Mouse (Mus musculus): ENCODE results near the gene Bcl7c. TPM values are rescaled to one million over a fixed set of nuclear protein-coding genes. Genes with fewer than 3 reads are reported as not detected.
"Not testable (repeated sequence)": the region's sequence is repeated elsewhere in the genome, so short reads cannot be mapped to it uniquely, and the experiment has no call there.

Gene Bcl7c
- polyA plus RNA-seq, 1 experiment from 2014 or later, result 52.2 TPM

- no peak for DNase-seq (ENCODE audit: low spot score, missing footprints)
- Histone ChIP-seq H3K36me3 (ENCODE audit: control insufficient read depth, insufficient read depth, low read length) (no peaks in the 10 kb centered on the region; the same call in 1 of the 2 replicates), H3K9me3 (ENCODE audit: control insufficient read depth, low read length) (no peaks in the 10 kb centered on the region), H3K27me3 (ENCODE audit: control insufficient read depth, insufficient read depth, low read length) (no peaks in the 10 kb centered on the region), H3K9ac (ENCODE audit: low read length) (peak overlapping the region; percentile 85), H3K4me1 (ENCODE audit: control insufficient read depth, insufficient read depth, low read length) (peaks cover 19% of the 10 kb centered on the region), H3K27ac (ENCODE audit: low read depth, low read length) (peak overlapping the region; percentile 93), H3K4me3 (ENCODE audit: low read depth, low read length) (peak overlapping the region; percentile 74), H3K4me2 (peak overlapping the region; percentile 59)
- ATAC-seq (ENCODE audit: low FRiP score), result no peak; the same call in 1 of the 2 replicates
- 0% methylated on average over 5 of the region's 5 CpGs for WGBS
Measured at GRCm38 (mm10) chr7:127707957-127708206, 851 bp downstream of the Bcl7c start.

GRCm38 (mm10) chr7:127707045-127707956, 1.4 kb downstream of the Bcl7c start:
- WGBS, result 29% methylated on average over 22 of the region's 22 CpGs
- H3K36me3 ChIP-seq (ENCODE audit: control insufficient read depth, insufficient read depth, low read length), result no peaks in the 10 kb centered on the region; the same call in 1 of the 2 replicates
- no peaks in the 10 kb centered on the region for H3K9me3 ChIP-seq (ENCODE audit: control insufficient read depth, low read length)
- H3K4me1 ChIP-seq (ENCODE audit: control insufficient read depth, insufficient read depth, low read length), result peaks cover 15% of the 10 kb centered on the region
- peak; percentile 6; the same call in 1 of the 2 replicates for ATAC-seq (ENCODE audit: low FRiP score)
- DNase-seq (ENCODE audit: low spot score, missing footprints), result no peak
- H3K27ac ChIP-seq (ENCODE audit: low read depth, low read length), result peak overlapping the region; percentile 93
- H3K4me2 ChIP-seq, result peak overlapping the region; percentile 59
- H3K27me3 ChIP-seq (ENCODE audit: control insufficient read depth, insufficient read depth, low read length), result no peaks in the 10 kb centered on the region
- H3K4me3 ChIP-seq (ENCODE audit: low read depth, low read length), result peak overlapping the region; percentile 74
- peak overlapping the region; percentile 85 for H3K9ac ChIP-seq (ENCODE audit: low read length)

GRCm38 (mm10) chr7:127705706-127706105, 3.0 kb downstream of the Bcl7c start:
- ATAC-seq (ENCODE audit: low FRiP score), result no peak
- WGBS, result 86% methylated on average over 4 of the region's 4 CpGs
- H3K27ac ChIP-seq (ENCODE audit: low read depth, low read length), result no peak overlapping the region
- no peaks in the 10 kb centered on the region for H3K9me3 ChIP-seq (ENCODE audit: control insufficient read depth, low read length)
- H3K4me2 ChIP-seq, result no peak overlapping the region
- H3K4me3 ChIP-seq (ENCODE audit: low read depth, low read length), result no peak overlapping the region
- DNase-seq (ENCODE audit: low spot score, missing footprints), result no peak
- no peaks in the 10 kb centered on the region; the same call in 1 of the 2 replicates for H3K36me3 ChIP-seq (ENCODE audit: control insufficient read depth, insufficient read depth, low read length)
- no peaks in the 10 kb centered on the region for H3K27me3 ChIP-seq (ENCODE audit: control insufficient read depth, insufficient read depth, low read length)
- H3K9ac ChIP-seq (ENCODE audit: low read length), result no peak overlapping the region
- peaks cover 12% of the 10 kb centered on the region for H3K4me1 ChIP-seq (ENCODE audit: control insufficient read depth, insufficient read depth, low read length)

GRCm38 (mm10) chr7:127704598-127704997, 4.1 kb downstream of the Bcl7c start:
- no peaks in the 10 kb centered on the region for H3K9me3 ChIP-seq (ENCODE audit: control insufficient read depth, low read length)
- H3K27me3 ChIP-seq (ENCODE audit: control insufficient read depth, insufficient read depth, low read length), result no peaks in the 10 kb centered on the region
- H3K27ac ChIP-seq (ENCODE audit: low read depth, low read length), result no peak overlapping the region
- no peak overlapping the region for H3K4me2 ChIP-seq
- WGBS, result 78% methylated on average over 6 of the region's 6 CpGs
- no peaks in the 10 kb centered on the region; the same call in 1 of the 2 replicates for H3K36me3 ChIP-seq (ENCODE audit: control insufficient read depth, insufficient read depth, low read length)
- peaks cover 12% of the 10 kb centered on the region for H3K4me1 ChIP-seq (ENCODE audit: control insufficient read depth, insufficient read depth, low read length)
- no peak overlapping the region for H3K9ac ChIP-seq (ENCODE audit: low read length)
- ATAC-seq (ENCODE audit: low FRiP score) (no peak), DNase-seq (ENCODE audit: low spot score, missing footprints) (no peak)
- H3K4me3 ChIP-seq (ENCODE audit: low read depth, low read length), result no peak overlapping the region

GRCm38 (mm10) chr7:127703561-127704178, 5.1 kb downstream of the Bcl7c start:
- no peaks in the 10 kb centered on the region; the same call in 1 of the 2 replicates for H3K36me3 ChIP-seq (ENCODE audit: control insufficient read depth, insufficient read depth, low read length)
- peaks cover 12% of the 10 kb centered on the region for H3K4me1 ChIP-seq (ENCODE audit: control insufficient read depth, insufficient read depth, low read length)
- no peak overlapping the region for H3K9ac ChIP-seq (ENCODE audit: low read length)
- H3K27ac ChIP-seq (ENCODE audit: low read depth, low read length), result no peak overlapping the region
- 92% methylated on average over 8 of the region's 8 CpGs for WGBS
- DNase-seq (ENCODE audit: low spot score, missing footprints) (no peak), ATAC-seq (ENCODE audit: low FRiP score) (no peak)
- no peak overlapping the region for H3K4me3 ChIP-seq (ENCODE audit: low read depth, low read length)
- H3K9me3 ChIP-seq (ENCODE audit: control insufficient read depth, low read length), result no peaks in the 10 kb centered on the region
- no peaks in the 10 kb centered on the region for H3K27me3 ChIP-seq (ENCODE audit: control insufficient read depth, insufficient read depth, low read length)
- no peak overlapping the region for H3K4me2 ChIP-seq

GRCm38 (mm10) chr7:127700712-127701331, 7.9 kb downstream of the Bcl7c start:
- Histone ChIP-seq H3K27ac (ENCODE audit: low read depth, low read length) (no peak overlapping the region), H3K4me3 (ENCODE audit: low read depth, low read length) (no peak overlapping the region), H3K36me3 (ENCODE audit: control insufficient read depth, insufficient read depth, low read length) (no peaks in the 10 kb centered on the region; the same call in 1 of the 2 replicates), H3K9me3 (ENCODE audit: control insufficient read depth, low read length) (no peaks in the 10 kb centered on the region), H3K4me2 (no peak overlapping the region), H3K4me1 (ENCODE audit: control insufficient read depth, insufficient read depth, low read length) (no peaks in the 10 kb centered on the region), H3K9ac (ENCODE audit: low read length) (no peak overlapping the region), H3K27me3 (ENCODE audit: control insufficient read depth, insufficient read depth, low read length) (no peaks in the 10 kb centered on the region)
- no peak for DNase-seq (ENCODE audit: low spot score, missing footprints)
- ATAC-seq (ENCODE audit: low FRiP score), result no peak
- WGBS, result 89% methylated on average over 3 of the region's 3 CpGs

- Histone ChIP-seq H3K4me3 (ENCODE audit: low read depth, low read length) (no peak overlapping the region), H3K36me3 (ENCODE audit: control insufficient read depth, insufficient read depth, low read length) (no peaks in the 10 kb centered on the region), H3K4me1 (ENCODE audit: control insufficient read depth, insufficient read depth, low read length) (no peaks in the 10 kb centered on the region), H3K27me3 (ENCODE audit: control insufficient read depth, insufficient read depth, low read length) (no peaks in the 10 kb centered on the region), H3K4me2 (no peak overlapping the region), H3K9me3 (ENCODE audit: control insufficient read depth, low read length) (no peaks in the 10 kb centered on the region), H3K27ac (ENCODE audit: low read depth, low read length) (no peak overlapping the region), H3K9ac (ENCODE audit: low read length) (no peak overlapping the region)
- WGBS, result 88% methylated on average over 6 of the region's 6 CpGs
- ATAC-seq (ENCODE audit: low FRiP score) (no peak), DNase-seq (ENCODE audit: low spot score, missing footprints) (no peak)
Measured at GRCm38 (mm10) chr7:127698986-127699385, 9.7 kb downstream of the Bcl7c start.

- H3K4me2 ChIP-seq; H3K27me3 ChIP-seq (ENCODE audit: control insufficient read depth, insufficient read depth, low read length); H3K4me3 ChIP-seq (ENCODE audit: low read depth, low read length); H3K27ac ChIP-seq (ENCODE audit: low read depth, low read length); ATAC-seq (ENCODE audit: low FRiP score); H3K4me1 ChIP-seq (ENCODE audit: control insufficient read depth, insufficient read depth, low read length); H3K36me3 ChIP-seq (ENCODE audit: control insufficient read depth, insufficient read depth, low read length); H3K9ac ChIP-seq (ENCODE audit: low read length); DNase-seq (ENCODE audit: low spot score, missing footprints); H3K9me3 ChIP-seq (ENCODE audit: control insufficient read depth, low read length): not testable (repeated sequence)
- WGBS, result 88% methylated on average over 7 of the region's 7 CpGs
Measured at GRCm38 (mm10) chr7:127693730-127694129, 15.0 kb downstream of the Bcl7c start.

- DNase-seq (ENCODE audit: low spot score, missing footprints), result no peak
- Histone ChIP-seq H3K27me3 (ENCODE audit: control insufficient read depth, insufficient read depth, low read length) (no peaks in the 10 kb centered on the region), H3K4me2 (no peak overlapping the region), H3K36me3 (ENCODE audit: control insufficient read depth, insufficient read depth, low read length) (no peaks in the 10 kb centered on the region), H3K27ac (ENCODE audit: low read depth, low read length) (no peak overlapping the region), H3K4me3 (ENCODE audit: low read depth, low read length) (no peak overlapping the region), H3K4me1 (ENCODE audit: control insufficient read depth, insufficient read depth, low read length) (peaks cover 6% of the 10 kb centered on the region), H3K9ac (ENCODE audit: low read length) (no peak overlapping the region), H3K9me3 (ENCODE audit: control insufficient read depth, low read length) (no peaks in the 10 kb centered on the region)
- WGBS, result 92% methylated on average over 8 of the region's 8 CpGs
- ATAC-seq (ENCODE audit: low FRiP score), result no peak
Measured at GRCm38 (mm10) chr7:127693290-127693689, 15.4 kb downstream of the Bcl7c start.

Data from midbrain, embryonic 11.5 days (tissue).